Mouse (Mus musculus) lung, postnatal 14 days (tissue): Measurements from ENCODE around the gene Gm49027.

Experiments
- DNase-seq: peaks from one replicate; pipeline ENCODE4 v3.0.0; 2021

The Gm49027 gene

DNA sequence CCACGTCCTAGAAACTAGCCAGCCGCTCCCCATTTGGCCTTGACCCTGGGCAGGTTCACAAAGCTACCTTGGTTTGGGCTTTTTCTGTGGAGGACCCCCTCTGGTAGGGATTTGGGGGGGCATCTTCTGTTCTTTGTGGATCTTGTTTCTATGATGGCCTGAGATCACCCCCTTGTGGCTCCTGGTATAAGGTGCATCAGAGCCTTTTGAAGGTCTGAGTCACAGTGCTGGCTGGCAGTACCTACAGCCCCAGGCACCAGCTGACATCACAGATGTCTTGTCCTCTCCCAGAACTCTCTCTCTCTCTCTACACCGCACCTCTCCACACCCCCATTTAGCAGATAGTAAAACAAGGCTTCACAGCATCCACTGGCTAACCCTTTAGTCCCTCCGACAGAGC lies 25.6 kb downstream of the Gm49027 start:
- peak; percentile 24 for DNase-seq

DNA sequence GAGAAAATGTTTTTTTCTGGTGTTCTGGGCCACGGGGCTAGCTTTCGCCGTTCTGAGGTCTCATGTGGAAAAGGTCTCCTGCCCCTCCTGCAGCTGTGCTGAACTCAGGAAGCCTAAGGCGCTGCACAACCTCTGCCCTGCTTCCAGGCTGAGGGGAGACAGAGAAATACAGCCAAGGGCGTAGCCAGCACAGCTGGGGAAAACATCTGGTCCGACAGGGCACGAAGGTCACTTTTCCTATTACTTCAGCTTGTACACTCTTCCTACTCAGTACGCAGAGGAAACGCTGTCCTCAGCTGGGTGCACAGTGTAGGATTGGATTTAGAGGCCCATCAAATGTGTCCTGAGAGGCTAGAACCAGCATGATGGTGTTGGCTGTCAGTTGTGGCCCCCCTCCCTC lies 35.4 kb downstream of the Gm49027 start:
- DNase-seq: no peak

DNA sequence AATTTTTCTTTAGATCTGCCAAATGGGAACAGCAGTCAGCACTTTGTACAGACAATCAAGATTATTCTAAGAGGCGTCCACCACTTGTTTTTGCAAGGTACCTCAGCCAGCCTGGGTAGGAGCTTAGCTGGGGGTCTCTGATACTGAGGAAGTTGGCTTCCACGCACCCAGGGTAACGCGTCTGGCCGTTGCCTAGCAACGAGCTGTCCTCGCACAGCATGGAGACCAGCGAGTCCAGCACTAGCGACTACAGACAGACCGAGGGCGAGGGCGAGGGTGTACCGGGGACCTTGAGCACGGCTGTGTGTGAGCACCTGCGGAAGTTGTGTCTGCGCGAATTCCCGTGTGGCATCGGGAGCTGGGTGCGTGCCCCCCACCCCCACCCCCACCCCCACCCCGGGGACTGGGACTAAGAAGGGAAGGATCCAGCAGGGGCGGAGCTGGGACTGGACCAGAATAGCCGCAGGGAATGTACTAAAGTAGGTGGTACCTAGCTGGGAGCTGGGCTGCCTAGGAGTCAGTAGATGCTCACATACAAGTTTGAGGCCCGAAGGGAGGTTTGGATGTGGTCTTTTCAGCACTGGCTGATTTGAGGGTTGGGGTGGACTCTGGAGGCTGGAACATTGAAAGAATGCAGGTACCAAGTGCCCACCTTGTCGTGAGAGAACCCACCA lies 36.0 kb downstream of the Gm49027 start, which contains the start of the genes Lrrc43 and Il31:
Gene Lrrc43, plus strand, starts transcription at position 194 of the 674 bp plus-strand sequence.
Gene Il31, minus strand, starts transcription at position 378 of the 674 bp plus-strand sequence.
- no peak for DNase-seq

DNA sequence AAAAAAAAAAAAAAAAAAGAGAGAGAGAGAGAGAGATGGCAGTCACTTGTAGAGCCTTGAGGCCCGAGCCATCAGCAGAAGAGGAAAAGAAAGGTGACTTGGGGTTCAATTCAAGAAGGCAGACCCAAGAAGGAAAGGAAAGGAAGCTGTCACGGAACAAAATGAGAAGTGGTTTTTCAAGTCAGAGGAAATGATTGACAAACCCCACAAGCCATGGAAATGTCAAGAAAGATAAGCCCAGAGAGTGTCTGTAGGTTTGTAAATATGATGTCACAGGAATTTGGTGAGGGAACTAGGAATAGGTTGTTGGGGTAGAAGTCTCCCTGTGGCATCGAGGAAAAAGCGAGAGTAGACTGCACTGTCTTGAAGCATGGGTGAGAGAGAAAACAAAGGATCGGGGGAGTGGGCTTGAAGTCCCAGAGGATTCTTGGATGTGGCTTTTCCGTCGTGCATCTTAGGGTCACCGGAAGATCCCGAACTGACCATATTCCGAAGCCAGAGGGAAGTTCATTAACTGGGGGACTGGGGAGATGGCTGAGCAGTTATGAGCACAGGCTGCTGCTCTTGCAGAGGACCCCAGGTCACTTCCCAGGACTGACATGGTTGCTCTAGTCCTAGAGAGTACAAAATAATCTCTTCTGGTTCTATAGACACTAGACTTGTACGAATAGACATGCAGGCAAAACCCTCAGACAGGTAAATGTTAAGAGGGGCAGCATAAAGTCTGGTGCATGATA lies 37.5 kb downstream of the Gm49027 start:
- no peak for DNase-seq

DNA sequence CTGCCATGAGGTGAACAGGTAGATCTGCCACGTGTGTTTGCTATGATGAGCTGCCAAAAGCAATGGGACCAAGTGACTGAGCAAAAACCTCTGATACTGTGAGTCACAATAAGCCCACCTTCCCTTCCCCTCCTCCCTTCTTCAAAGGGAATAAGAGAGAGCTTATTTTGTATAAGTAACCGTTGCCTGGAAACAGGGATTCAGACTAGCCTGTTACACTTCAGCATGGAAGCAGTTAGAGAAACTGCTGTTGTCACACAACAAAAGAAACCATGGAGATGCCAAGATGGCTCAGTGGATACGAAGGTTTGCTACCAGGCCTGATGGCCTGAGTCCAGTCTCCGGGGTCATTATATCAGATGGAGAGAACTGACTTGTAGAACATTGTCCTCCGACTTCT lies 51.5 kb downstream of the Gm49027 start:
- DNase-seq: no peak

DNA sequence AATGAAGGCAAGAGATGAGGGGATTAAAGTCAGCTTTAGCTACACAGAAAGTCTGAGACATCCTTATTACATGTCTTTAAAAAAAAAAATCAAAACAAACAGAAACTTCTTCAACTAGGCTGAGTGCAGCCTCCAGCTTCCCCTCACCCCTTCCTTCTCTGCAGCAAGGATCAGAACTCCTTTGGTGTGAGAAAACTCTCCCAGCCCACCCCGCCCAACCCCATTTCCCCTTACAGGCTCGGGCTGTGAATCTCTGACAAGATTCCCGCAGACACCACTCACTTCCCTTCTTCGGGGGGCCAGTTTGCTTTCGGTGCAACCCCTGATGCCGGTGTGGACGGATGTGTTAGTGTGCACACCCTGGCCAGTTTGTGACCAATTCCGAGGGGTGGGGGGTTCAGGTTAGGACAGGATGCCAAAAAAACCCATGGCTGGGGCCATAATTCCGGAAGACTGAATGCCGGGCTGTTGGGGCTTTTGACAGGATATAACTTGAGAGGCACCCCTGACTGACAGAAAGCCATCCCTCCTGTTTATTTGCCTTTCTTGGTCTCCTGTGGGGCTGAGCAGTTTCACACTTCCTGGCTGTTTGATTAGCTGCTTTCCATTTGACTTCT lies 54.4 kb downstream of the Gm49027 start:
- no peak for DNase-seq

DNA sequence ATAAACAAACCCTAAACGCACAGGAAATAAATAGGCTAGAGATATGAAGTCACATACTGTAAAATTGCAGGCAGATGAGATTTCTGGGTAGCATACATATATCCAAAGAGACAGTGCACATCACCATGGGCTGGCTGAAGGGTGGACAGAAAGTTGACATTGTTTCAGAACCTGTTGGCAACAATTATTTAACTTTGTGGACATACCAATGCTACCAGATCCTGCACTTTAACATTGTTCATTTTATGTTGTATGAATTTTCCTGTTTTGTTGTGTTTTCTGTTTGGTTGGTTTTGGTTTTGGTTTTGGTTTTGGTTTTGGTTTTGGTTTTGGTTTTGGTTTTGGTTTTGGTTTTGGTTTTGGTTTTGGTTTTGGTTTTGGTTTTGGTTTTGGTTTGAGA lies 60.6 kb downstream of the Gm49027 start:
- DNase-seq: no peak
